Mouse (Mus musculus) limb, embryonic 14.5 days (tissue): ENCODE data around the gene Smim13. TPM values are rescaled to one million over a fixed set of nuclear protein-coding genes. Genes with fewer than 3 reads are reported as not detected.
"Not testable (repeated sequence)": the region's sequence is repeated elsewhere in the genome, so short reads cannot be mapped to it uniquely, and the experiment has no call there.

Experiments
- ATAC-seq: fragments of 200-750 bp; cut with Nextera tagmentation; 2 replicates; pipeline ENCODE4 v1.8.0; 2017; ENCODE audit warnings: low read depth, moderate number of reproducible peaks, moderate TSS enrichment; ENCODE audit not compliant: low FRiP score
- DNase-seq: peaks from one replicate; pipeline ENCODE4 v3.0.0-alpha.2; 2015; ENCODE audit warnings: low spot score
- H3K27ac ChIP-seq: fragments of 300-500 bp; sonication (generic); replicated peaks from 2 replicates; pipeline ENCODE4 v1.5.1; 2014; ENCODE audit warnings: low read depth, mild to moderate bottlenecking, low read length, moderate library complexity, mixed read lengths
- H3K27me3 ChIP-seq: fragments of 300-500 bp; sonication (generic); 2 replicates; pipeline ENCODE4 v1.6.1; 2014; ENCODE audit warnings: low read length, mixed read lengths; ENCODE audit not compliant: control insufficient read depth, insufficient read depth
- H3K36me3 ChIP-seq: fragments of 300-500 bp; sonication (generic); 2 replicates; pipeline ENCODE4 v1.6.1; 2014; ENCODE audit warnings: mild to moderate bottlenecking, low read length, moderate library complexity, mixed read lengths; ENCODE audit not compliant: control insufficient read depth, insufficient read depth
- H3K4me1 ChIP-seq: fragments of 300-500 bp; sonication (generic); 2 replicates; pipeline ENCODE4 v1.6.1; 2014; ENCODE audit warnings: antibody characterized with exemption, low read length, mixed read lengths; ENCODE audit not compliant: control insufficient read depth, insufficient read depth
- H3K4me2 ChIP-seq: fragments of 300-500 bp; sonication (generic); replicated peaks from 2 replicates; pipeline ENCODE4 v1.6.1; 2014; ENCODE audit warnings: low read depth, mild to moderate bottlenecking, low read length, moderate library complexity; ENCODE audit not compliant: severe bottlenecking
- H3K4me3 ChIP-seq: fragments of 300-500 bp; sonication (generic); replicated peaks from 2 replicates; pipeline ENCODE4 v1.5.1; 2014; ENCODE audit warnings: low read length
- H3K9ac ChIP-seq: fragments of 300-500 bp; sonication (generic); 2 replicates; pipeline ENCODE4 v1.6.1; 2014; ENCODE audit warnings: mild to moderate bottlenecking, low read depth, low read length, moderate library complexity; ENCODE audit not compliant: severe bottlenecking
- H3K9me3 ChIP-seq: fragments of 300-500 bp; sonication (generic); 2 replicates; pipeline ENCODE4 v1.6.1; 2016; ENCODE audit warnings: low read length; ENCODE audit not compliant: control insufficient read depth
- POLR2A ChIP-seq: fragments of 200-500 bp; IDR thresholded peaks from 2 replicates; pipeline ENCODE4 v1.8.0; 2012; ENCODE audit warnings: inconsistent platforms, mild to moderate bottlenecking, moderate library complexity, borderline replicate concordance; ENCODE audit not compliant: insufficient read depth, insufficient read length; ENCODE audit errors: extremely low read depth
- WGBS: fragments of 180-500 bp; shearing (Covaris S2); extraction: QIAGEN DNeasy Blood & Tissue Kit; methylation state at CpG from one replicate; pipeline ENCODE4 v1.1.7; 2014; 5-methylcytosine and 5-hydroxymethylcytosine counted together
- polyA plus RNA-seq, 2 experiments: library from polyadenylated mRNA; depleted of rRNA in 1 of 2; stranded (reverse) in 1 of 2; unstranded in 1 of 2; fragments of >200 nt; fragmentation: Nextera tagmentation in 1 of 2; extraction: Ambion mirVana in 1 of 2; gene quantifications; 2 replicates each; pipeline versions ENCODE4 v1.2.1 to v1.2.3; 2012 to 2014

Gene Smim13
- polyA plus RNA-seq (2012; rRNA removed): 12.3 and 13.4 TPM in 2 replicates
- polyA plus RNA-seq (2014; fragmentation: Nextera tagmentation; extraction: Ambion mirVana): 15.8 and 17.3 TPM in 2 replicates

DNA sequence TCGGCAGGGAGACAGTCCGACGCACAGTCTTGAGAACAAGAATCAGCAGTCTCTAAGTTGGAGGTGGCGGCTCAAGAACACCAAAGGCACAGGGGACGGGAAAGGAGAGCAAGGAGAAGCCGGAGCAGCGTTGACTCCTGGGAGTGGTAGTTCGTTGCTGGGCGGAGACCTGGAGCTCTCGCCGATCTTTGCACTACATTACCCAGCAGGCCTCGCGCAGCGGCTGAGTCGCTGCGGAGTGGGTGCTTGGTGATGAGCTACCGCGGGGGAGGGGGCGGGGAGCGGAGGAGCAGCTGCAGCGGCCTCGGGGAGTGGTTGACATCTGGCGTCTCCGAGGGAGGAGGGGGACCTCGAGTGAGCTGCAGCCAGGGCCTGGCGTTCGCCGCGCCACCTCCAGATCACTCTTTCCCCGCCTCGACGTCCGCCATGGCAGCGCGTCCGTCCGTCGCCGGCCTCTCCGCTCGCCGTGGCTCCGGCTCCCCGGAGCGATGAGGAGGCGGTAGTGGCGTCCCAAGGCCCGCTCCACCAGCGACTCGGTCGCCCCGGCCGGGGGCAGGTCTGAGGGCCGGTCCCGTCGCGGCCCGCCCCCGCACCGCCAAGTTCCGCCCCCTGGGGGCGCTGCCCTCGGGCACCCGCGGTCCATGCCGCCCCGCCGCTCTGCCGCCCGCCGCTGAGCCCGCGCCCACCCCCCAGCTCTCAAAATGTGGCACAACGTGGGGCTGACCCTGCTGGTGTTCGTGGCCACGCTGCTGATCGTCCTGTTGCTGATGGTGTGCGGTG lies at the start of gene Smim13:
TSS of gene Smim13 (plus strand) at position 307 of the 780 bp plus-strand sequence.
- DNase-seq: peak; percentile 97
- Histone ChIP-seq H3K9ac (peak within 1 kb of the TSS; percentile 82), H3K27ac (peak within 1 kb of the TSS; percentile 81), H3K4me2 (peak within 1 kb of the TSS; percentile 71), H3K27me3 (no peaks in the 10 kb centered on the region), H3K4me1 (0 out of 2 replicates have a peak, but pooled peaks cover 5% of the 10 kb centered on the region), H3K4me3 (peak within 1 kb of the TSS; percentile 77), H3K36me3 (no peaks in the 10 kb centered on the region), H3K9me3 (no peaks in the 10 kb centered on the region)
- 0 out of 2 replicates have a peak, but pooled peaks have one; percentile 52 for TF ChIP-seq POLR2A
- under 1% methylated on average over 49 of the region's 78 CpGs for WGBS
- peak; percentile 96 for ATAC-seq

DNA sequence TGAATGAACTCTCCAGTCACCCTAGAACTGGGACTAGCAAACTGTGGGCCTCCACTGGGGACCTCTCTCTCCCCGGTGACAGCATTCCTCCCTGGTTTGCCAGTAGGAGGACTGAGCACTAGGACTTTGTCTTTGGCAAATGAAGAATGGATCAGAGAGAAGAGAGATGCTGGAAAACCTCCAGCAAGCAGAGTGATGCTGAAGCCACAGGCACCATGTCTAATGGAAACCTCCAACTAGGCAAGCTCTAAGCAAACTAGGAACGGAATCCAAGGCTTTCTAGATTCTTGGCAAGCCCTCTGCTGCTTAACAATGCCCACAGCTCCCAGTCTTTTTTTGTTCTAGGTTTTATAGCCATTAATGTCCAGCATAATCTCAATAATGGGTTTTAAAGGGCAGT lies 48.8 kb upstream of the Smim13 start:
- H3K27ac ChIP-seq: no peak overlapping the region
- no peak overlapping the region for H3K4me2 ChIP-seq
- DNase-seq (no peak), ATAC-seq (no peak)
- no peak overlapping the region for H3K4me3 ChIP-seq
- TF ChIP-seq POLR2A: no peak
- H3K9me3 ChIP-seq: no peaks in the 10 kb centered on the region
- peaks cover 7% of the 10 kb centered on the region for H3K4me1 ChIP-seq
- no peak overlapping the region for H3K9ac ChIP-seq
- no peaks in the 10 kb centered on the region for H3K36me3 ChIP-seq
- no peaks in the 10 kb centered on the region for H3K27me3 ChIP-seq
- WGBS: 59% methylated on average over 2 of the region's 2 CpGs

GRCm38 (mm10) chr13:41203289-41203688 lies 46.4 kb upstream of the Smim13 start:
- ATAC-seq: no peak
- no peak for TF ChIP-seq POLR2A
- Histone ChIP-seq H3K27ac (no peak overlapping the region), H3K4me2 (no peak overlapping the region), H3K4me3 (no peak overlapping the region), H3K9me3 (no peaks in the 10 kb centered on the region), H3K9ac (no peak overlapping the region), H3K4me1 (peaks cover 7% of the 10 kb centered on the region), H3K27me3 (no peaks in the 10 kb centered on the region; the same call in 1 of the 2 replicates), H3K36me3 (no peaks in the 10 kb centered on the region)
- whole genome bisulfite sequencing: 19% methylated on average over 7 of the region's 7 CpGs
- DNase-seq: no peak

- Histone ChIP-seq H3K4me1 (peaks cover 7% of the 10 kb centered on the region), H3K9me3 (no peaks in the 10 kb centered on the region), H3K4me2 (no peak overlapping the region), H3K4me3 (no peak overlapping the region), H3K27me3 (no peaks in the 10 kb centered on the region; the same call in 1 of the 2 replicates), H3K36me3 (no peaks in the 10 kb centered on the region), H3K9ac (no peak overlapping the region), H3K27ac (no peak overlapping the region)
- WGBS: 71% methylated on average over 9 of the region's 9 CpGs
- ATAC-seq (no peak), DNase-seq (no peak)
- no peak for TF ChIP-seq POLR2A
Measured at GRCm38 (mm10) chr13:41203691-41204090, 46.0 kb upstream of the Smim13 start.

DNA sequence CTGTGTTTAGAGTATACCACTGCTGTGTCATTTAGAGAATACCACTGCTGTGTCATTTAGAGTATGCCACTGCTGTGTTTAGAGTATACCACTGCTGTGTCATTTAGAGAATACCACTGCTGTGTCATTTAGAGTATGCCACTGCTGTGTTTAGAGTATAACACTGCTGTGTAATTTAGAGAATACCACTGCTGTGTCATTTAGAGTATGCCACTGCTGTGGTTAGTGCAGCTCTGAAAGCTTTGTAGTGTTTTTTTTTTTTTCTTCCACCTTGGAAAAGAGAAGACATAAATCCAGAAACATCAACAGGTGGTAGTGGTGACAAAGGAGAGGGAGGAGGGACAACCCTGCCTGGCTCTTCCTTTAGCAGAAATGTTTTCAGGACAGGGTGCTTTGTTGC lies 44.1 kb upstream of the Smim13 start:
- H3K9me3 ChIP-seq, H3K4me2 ChIP-seq, H3K27me3 ChIP-seq, DNase-seq, ATAC-seq, H3K9ac ChIP-seq, H3K27ac ChIP-seq, H3K4me1 ChIP-seq, H3K4me3 ChIP-seq, H3K36me3 ChIP-seq: not testable (repeated sequence)
